Mouse (Mus musculus): ENCODE data around the gene Gpx4.

DNA sequence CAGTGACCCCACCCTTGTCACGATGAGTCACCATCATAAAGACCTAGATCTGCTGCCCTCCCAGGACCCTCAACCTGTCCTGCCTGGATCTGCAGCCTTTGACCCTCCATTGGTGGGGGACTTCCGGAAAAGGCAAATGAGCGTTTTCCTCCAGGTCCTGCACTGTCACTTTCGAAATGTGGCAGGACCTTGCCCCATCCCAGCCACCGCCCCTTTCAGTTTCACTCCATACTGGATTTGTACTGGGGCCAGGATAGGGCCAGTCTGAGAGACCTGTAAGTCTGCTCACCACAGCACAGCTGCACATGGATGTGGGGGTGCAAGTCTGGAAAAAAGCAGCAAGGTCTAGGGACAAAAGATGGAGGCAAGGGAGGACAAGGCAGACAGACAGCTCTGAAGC, 51.7 kb downstream of the Gpx4 start:
- TF ChIP-seq CTCF (IDR thresholded peaks at IDR 0.05): no peak
- TF ChIP-seq EP300 (IDR thresholded peaks at IDR 0.05): no peak

Measured in lung, postnatal 0 days (tissue).